Mouse (Mus musculus): ENCODE measurements around the gene Ost4.

DNA sequence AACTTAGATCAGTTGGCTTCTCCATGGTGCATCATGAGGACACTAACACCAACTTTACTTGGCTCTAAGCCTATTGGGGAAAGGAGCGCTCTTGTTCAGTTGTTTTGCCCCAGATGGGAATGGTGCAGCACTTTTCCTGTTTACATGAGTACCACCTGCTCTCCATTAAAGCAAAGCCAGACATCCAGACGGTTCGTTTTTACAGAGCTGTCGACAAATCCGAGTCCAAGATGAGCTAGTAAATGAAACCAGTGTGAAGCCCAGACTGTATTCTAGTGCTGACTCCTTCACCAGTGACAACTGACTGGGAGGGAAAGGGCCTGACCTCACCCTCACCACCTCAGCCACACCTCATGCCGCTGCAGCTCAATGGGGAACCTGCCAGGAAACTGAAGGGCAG, 29.0 kb downstream of the Ost4 start:
- no peak for TF ChIP-seq CTCF (IDR thresholded peaks at IDR 0.05)
- TF ChIP-seq EP300 (IDR thresholded peaks at IDR 0.05; ENCODE audit: insufficient read depth, low read depth, low read length), result no peak
- peak; percentile 22; the same call in 1 of the 2 replicates for TF ChIP-seq POLR2A (IDR thresholded peaks at IDR 0.05; ENCODE audit: insufficient read depth, low read depth, low read length)

All from heart, adult 2 months (tissue).